Mouse (Mus musculus) limb, embryonic 12.5 days (tissue): ENCODE measurements around the gene Cby3. TPM values are rescaled to one million over a fixed set of nuclear protein-coding genes. Genes with fewer than 3 reads are reported as not detected.
"Not testable (repeated sequence)": the region's sequence is repeated elsewhere in the genome, so short reads cannot be mapped to it uniquely, and the experiment has no call there.

ENCODE experiments used
- ATAC-seq: fragments of 200-750 bp; cut with Nextera tagmentation; 2 replicates; pipeline ENCODE4 v1.8.0; 2017; ENCODE audit warnings: low read depth, moderate TSS enrichment; ENCODE audit not compliant: insufficient number of reproducible peaks, insufficient read depth, low FRiP score, low TSS enrichment
- H3K27ac ChIP-seq: fragments of 300-500 bp; sonication (generic); 2 replicates; pipeline ENCODE4 v1.5.1; 2016; ENCODE audit warnings: mild to moderate bottlenecking, moderate library complexity
- H3K27me3 ChIP-seq: fragments of 300-500 bp; sonication (generic); 2 replicates; pipeline ENCODE4 v1.6.1; 2016; ENCODE audit warnings: mild to moderate bottlenecking, moderate library complexity
- H3K36me3 ChIP-seq: fragments of 300-500 bp; sonication (generic); 2 replicates; pipeline ENCODE4 v1.6.1; 2016; ENCODE audit warnings: mild to moderate bottlenecking, moderate library complexity
- H3K4me1 ChIP-seq: fragments of 300-500 bp; sonication (generic); replicated peaks from 2 replicates; pipeline ENCODE4 v1.6.1; 2016
- H3K4me2 ChIP-seq: fragments of 300-500 bp; sonication (generic); 2 replicates; pipeline ENCODE4 v1.6.1; 2016; ENCODE audit warnings: mild to moderate bottlenecking, moderate library complexity
- H3K4me3 ChIP-seq: fragments of 300-500 bp; sonication (generic); replicated peaks from 2 replicates; pipeline ENCODE4 v1.5.1; 2016; ENCODE audit warnings: mild to moderate bottlenecking
- H3K9ac ChIP-seq: fragments of 300-500 bp; sonication (generic); replicated peaks from 2 replicates; pipeline ENCODE4 v1.6.1; 2016; ENCODE audit warnings: mild to moderate bottlenecking, moderate library complexity
- H3K9me3 ChIP-seq: fragments of 300-500 bp; sonication (generic); 2 replicates; pipeline ENCODE4 v1.6.1; 2016; ENCODE audit warnings: mild to moderate bottlenecking, moderate library complexity
- WGBS: fragments of 180-500 bp; shearing (Covaris S2); methylation state at CpG from one replicate; pipeline ENCODE4 v1.1.7; 2016; 5-methylcytosine and 5-hydroxymethylcytosine counted together
- polyA plus RNA-seq: library from polyadenylated mRNA; unstranded; fragments of >200 nt; fragmentation: Nextera tagmentation; extraction: Ambion mirVana; gene quantifications from 2 replicates; pipeline ENCODE4 v1.2.1, GENCODE M21; 2016

The Cby3 gene
- 0.44 TPM in 1 of 2 replicates, not detected in the other for polyA plus RNA-seq

- Histone ChIP-seq H3K27ac (no peak within 1 kb of the TSS), H3K4me3 (no peak within 1 kb of the TSS), H3K4me1 (0 out of 2 replicates have a peak, but pooled peaks cover 3% of the 10 kb centered on the region), H3K36me3 (no peaks in the 10 kb centered on the region), H3K9ac (no peak within 1 kb of the TSS), H3K27me3 (peaks cover 19% of the 10 kb centered on the region), H3K4me2 (no peak within 1 kb of the TSS), H3K9me3 (no peaks in the 10 kb centered on the region)
- no peak for ATAC-seq
These were observed at the start of gene Cby3 for GRCm38 (mm10) chr11:50354162-50354561. TSS of gene Cby3 (plus strand) at chr11:50354462.

- Histone ChIP-seq H3K9ac (no peak overlapping the region), H3K27ac (no peak overlapping the region), H3K27me3 (no peaks in the 10 kb centered on the region), H3K4me3 (no peak overlapping the region), H3K4me1 (no peaks in the 10 kb centered on the region; the same call in 1 of the 2 replicates), H3K9me3 (no peaks in the 10 kb centered on the region), H3K36me3 (peaks cover 46% of the 10 kb centered on the region), H3K4me2 (no peak overlapping the region)
- 82% methylated on average over 2 of the region's 2 CpGs for WGBS
- ATAC-seq: no peak
These were observed 41.5 kb upstream of the Cby3 start for GRCm38 (mm10) chr11:50312803-50313202.

- H3K9me3 ChIP-seq, H3K27me3 ChIP-seq, H3K27ac ChIP-seq, H3K4me3 ChIP-seq, H3K9ac ChIP-seq, H3K4me2 ChIP-seq, ATAC-seq: not testable (repeated sequence)
- Histone ChIP-seq H3K36me3 (peaks cover 13% of the 10 kb centered on the region), H3K4me1 (peaks cover 18% of the 10 kb centered on the region)
- 84% methylated on average over 4 of the region's 4 CpGs for WGBS
These were observed 34.9 kb upstream of the Cby3 start for GRCm38 (mm10) chr11:50319343-50319742.

GRCm38 (mm10) chr11:50321239-50321638 is 33.0 kb upstream of the Cby3 start:
- Histone ChIP-seq H3K9me3 (no peaks in the 10 kb centered on the region), H3K4me2 (no peak overlapping the region), H3K4me1 (peaks cover 19% of the 10 kb centered on the region), H3K9ac (no peak overlapping the region), H3K4me3 (no peak overlapping the region), H3K36me3 (peaks cover 13% of the 10 kb centered on the region), H3K27me3 (no peaks in the 10 kb centered on the region), H3K27ac (no peak overlapping the region)
- 94% methylated on average over 6 of the region's 6 CpGs for whole genome bisulfite sequencing
- no peak for ATAC-seq

- Histone ChIP-seq H3K27ac (no peak overlapping the region), H3K27me3 (no peaks in the 10 kb centered on the region), H3K4me3 (no peak overlapping the region), H3K9me3 (no peaks in the 10 kb centered on the region), H3K36me3 (peaks cover 12% of the 10 kb centered on the region), H3K4me2 (0 out of 2 replicates have a peak overlapping the region, but pooled peaks have one; percentile 13), H3K4me1 (peaks cover 23% of the 10 kb centered on the region), H3K9ac (no peak overlapping the region)
- no peak for ATAC-seq
These were observed 31.9 kb upstream of the Cby3 start for GRCm38 (mm10) chr11:50322345-50322744.

- no peaks in the 10 kb centered on the region for H3K27me3 ChIP-seq
- peaks cover 23% of the 10 kb centered on the region for H3K4me1 ChIP-seq
- H3K36me3 ChIP-seq: peaks cover 12% of the 10 kb centered on the region
- H3K4me2 ChIP-seq: peak overlapping the region; percentile 84
- peak overlapping the region; percentile 78 for H3K4me3 ChIP-seq
- H3K9ac ChIP-seq: peak overlapping the region; percentile 92; the same call in 1 of the 2 replicates
- WGBS: 42% methylated on average over 1 of the region's 1 CpGs
- H3K9me3 ChIP-seq: no peaks in the 10 kb centered on the region
- no peak overlapping the region for H3K27ac ChIP-seq
- no peak for ATAC-seq
These were observed 30.4 kb upstream of the Cby3 start for GRCm38 (mm10) chr11:50323843-50324242.

- Histone ChIP-seq H3K9me3 (no peaks in the 10 kb centered on the region), H3K9ac (peak overlapping the region; percentile 92), H3K27ac (peak overlapping the region; percentile 94), H3K36me3 (peaks cover 5% of the 10 kb centered on the region), H3K4me2 (peak overlapping the region; percentile 84), H3K4me3 (peak overlapping the region; percentile 78), H3K4me1 (peaks cover 23% of the 10 kb centered on the region), H3K27me3 (no peaks in the 10 kb centered on the region)
- WGBS: 2% methylated on average over 34 of the region's 34 CpGs
- peak; percentile 79 for ATAC-seq
These were observed 29.4 kb upstream of the Cby3 start for GRCm38 (mm10) chr11:50324751-50325471.

- peaks cover 4% of the 10 kb centered on the region; the same call in 1 of the 2 replicates for H3K36me3 ChIP-seq
- ATAC-seq: peak; percentile 97
- WGBS: under 1% methylated on average over 64 of the region's 64 CpGs
These were observed 28.6 kb upstream of the Cby3 start, which contains the start of gene Canx for GRCm38 (mm10) chr11:50325496-50326301. TSS of gene Canx (minus strand) at chr11:50325673.

GRCm38 (mm10) chr11:50326302-50326966 is 27.8 kb upstream of the Cby3 start:
- H3K27ac ChIP-seq: peak overlapping the region; percentile 92
- no peak for ATAC-seq
- peaks cover 23% of the 10 kb centered on the region for H3K4me1 ChIP-seq
- WGBS: 8% methylated on average over 7 of the region's 7 CpGs
- H3K4me2 ChIP-seq: peak overlapping the region; percentile 59
- no peaks in the 10 kb centered on the region for H3K27me3 ChIP-seq
- peak overlapping the region; percentile 72 for H3K9ac ChIP-seq
- no peaks in the 10 kb centered on the region for H3K9me3 ChIP-seq
- H3K36me3 ChIP-seq: peaks cover 4% of the 10 kb centered on the region; the same call in 1 of the 2 replicates
- peak overlapping the region; percentile 78 for H3K4me3 ChIP-seq

More at GRCm38 (mm10) chr11:50325496-50326301, 28.6 kb upstream of the Cby3 start, which contains the start of gene Canx:
- Histone ChIP-seq H3K4me3 (peak within 1 kb of the TSS; percentile 78), H3K27me3 (no peaks in the 10 kb centered on the region), H3K4me2 (peak within 1 kb of the TSS; percentile 84), H3K9me3 (no peaks in the 10 kb centered on the region), H3K9ac (peak within 1 kb of the TSS; percentile 92), H3K27ac (peak within 1 kb of the TSS; percentile 94), H3K4me1 (peaks cover 23% of the 10 kb centered on the region)

- Histone ChIP-seq H3K9ac (no peak overlapping the region), H3K9me3 (no peaks in the 10 kb centered on the region), H3K4me3 (no peak overlapping the region), H3K4me1 (peaks cover 15% of the 10 kb centered on the region), H3K4me2 (no peak overlapping the region), H3K27ac (no peak overlapping the region), H3K27me3 (no peaks in the 10 kb centered on the region), H3K36me3 (0 out of 2 replicates have a peak, but pooled peaks cover 4% of the 10 kb centered on the region)
- WGBS: 94% methylated on average over 3 of the region's 3 CpGs
- ATAC-seq: no peak
These were observed 26.1 kb upstream of the Cby3 start for GRCm38 (mm10) chr11:50328075-50328625.
